In genomic region chr2:131957731-131958222, GRCm38 (mm10) we compare ENCODE assay signal across 14 mouse cellular contexts. TPM values are rescaled to one million over a fixed set of nuclear protein-coding genes. Genes with fewer than 3 reads are reported as not detected.
DNase-seq lines count a peak whose midpoint lies in the region; ATAC-seq and TF ChIP-seq lines count a peak whose summit lies in the region.
"Had no signal": no experiment of that assay in that cellular context is flagged by ENCODE, and none has a peak within 500 bp of the region (broad histone marks: within the 10 kb centered on the region; RNA-seq: fewer than 3 reads in every experiment).

No protein-coding gene starts in this region.

- H3K9me3 ChIP-seq in lung, embryonic 14.5 days (ENCODE audit: low read depth, low read length): no peaks in the 10 kb centered on the region
- H3K9me3 ChIP-seq in lung, postnatal 0 days (ENCODE audit: low read length): no peaks in the 10 kb centered on the region
- no peaks in the 10 kb centered on the region for H3K9me3 ChIP-seq in limb, embryonic 11.5 days (ENCODE audit: control insufficient read depth, low read length)
- H3K9me3 ChIP-seq: intestine, embryonic 15.5 days; liver, embryonic 15.5 days had no signal

- no peaks in the 10 kb centered on the region; the same call in 1 of the 2 replicates for H3K4me1 ChIP-seq in lung, embryonic 14.5 days (ENCODE audit: insufficient read depth)
- H3K4me1 ChIP-seq in lung, postnatal 0 days (ENCODE audit: insufficient read depth, low read depth, low read length): peaks cover 9% of the 10 kb centered on the region; the same call in 1 of the 2 replicates
- H3K4me1 ChIP-seq in limb, embryonic 11.5 days (ENCODE audit: control insufficient read depth, insufficient read depth, low read length): peaks cover 10% of the 10 kb centered on the region

- 41% methylated on average over 9 of the region's 9 CpGs for WGBS in lung, embryonic 14.5 days
- 35% methylated on average over 9 of the region's 9 CpGs for WGBS in lung, postnatal 0 days
- WGBS in limb, embryonic 11.5 days: 57% methylated on average over 9 of the region's 9 CpGs

- no peak overlapping the region for H3K9ac ChIP-seq in lung, embryonic 14.5 days
- H3K9ac ChIP-seq in lung, postnatal 0 days (replicated peaks; ENCODE audit: low read depth): no peak overlapping the region
- no peak overlapping the region for H3K9ac ChIP-seq in limb, embryonic 11.5 days (ENCODE audit: low read length)
- H3K9ac ChIP-seq: intestine, embryonic 15.5 days; liver, embryonic 15.5 days had no signal

- H3K4me2 ChIP-seq in lung, embryonic 14.5 days: no peak overlapping the region
- H3K4me2 ChIP-seq in lung, postnatal 0 days (replicated peaks; ENCODE audit: low read depth, low read length): no peak overlapping the region
- no peak overlapping the region for H3K4me2 ChIP-seq in limb, embryonic 11.5 days (ENCODE audit: low read depth, severe bottlenecking)
- H3K4me2 ChIP-seq: intestine, embryonic 15.5 days; liver, embryonic 15.5 days had no signal

- ATAC-seq in lung, embryonic 14.5 days (ENCODE audit: insufficient read depth): peak; percentile 26; the same call in 1 of the 2 replicates
- no peak for ATAC-seq in lung, postnatal 0 days
- ATAC-seq in granulocyte monocyte progenitor cell, adult 5-6 weeks (replicated peaks; ENCODE audit: poor library complexity, severe bottlenecking): 0 out of 2 replicates have a peak, but pooled peaks have one; percentile 31
- ATAC-seq in limb, embryonic 11.5 days (ENCODE audit: insufficient number of reproducible peaks, low FRiP score, low TSS enrichment, low read depth): no peak
- ATAC-seq: forebrain, embryonic 14.5 days; intestine, embryonic 15.5 days had no signal

- H3K36me3 ChIP-seq in lung, embryonic 14.5 days (ENCODE audit: insufficient read depth): no peaks in the 10 kb centered on the region
- H3K36me3 ChIP-seq in lung, postnatal 0 days (ENCODE audit: insufficient read depth, low read length): no peaks in the 10 kb centered on the region
- H3K36me3 ChIP-seq in limb, embryonic 11.5 days (ENCODE audit: control insufficient read depth, insufficient read depth, low read length): no peaks in the 10 kb centered on the region
- H3K36me3 ChIP-seq: intestine, embryonic 15.5 days; liver, embryonic 15.5 days had no signal

- TF ChIP-seq EP300 in lung, postnatal 0 days (IDR thresholded peaks at IDR 0.05): no peak

- H3K4me3 ChIP-seq in lung, embryonic 14.5 days (ENCODE audit: low read depth, low read length): no peak overlapping the region
- H3K4me3 ChIP-seq in lung, postnatal 0 days (ENCODE audit: low read depth, low read length): no peak overlapping the region
- H3K4me3 ChIP-seq in limb, embryonic 11.5 days (ENCODE audit: low read depth, low read length): no peak overlapping the region
- H3K4me3 ChIP-seq: intestine, embryonic 15.5 days; liver, embryonic 15.5 days had no signal

- no peak for TF ChIP-seq CTCF in lung, embryonic 14.5 days (IDR thresholded peaks at IDR 0.05; ENCODE audit: low read depth)
- TF ChIP-seq CTCF in lung, postnatal 0 days (IDR thresholded peaks at IDR 0.05): no peak

- H3K27ac ChIP-seq in lung, embryonic 14.5 days (ENCODE audit: low read depth): no peak overlapping the region
- no peak overlapping the region for H3K27ac ChIP-seq in lung, postnatal 0 days (ENCODE audit: low read length)
- H3K27ac ChIP-seq in limb, embryonic 11.5 days (replicated peaks; ENCODE audit: low read depth, low read length): no peak overlapping the region
- H3K27ac ChIP-seq: intestine, embryonic 15.5 days; liver, embryonic 15.5 days had no signal

- H3K27me3 ChIP-seq in lung, embryonic 14.5 days (ENCODE audit: insufficient read depth, low read length): peaks cover 13% of the 10 kb centered on the region
- H3K27me3 ChIP-seq in lung, postnatal 0 days (replicated peaks; ENCODE audit: insufficient read depth, low read length): no peaks in the 10 kb centered on the region; the same call in 1 of the 2 replicates
- peaks cover 14% of the 10 kb centered on the region for H3K27me3 ChIP-seq in limb, embryonic 11.5 days (ENCODE audit: control insufficient read depth, insufficient read depth, low read length)

- DNase-seq in adrenal gland, postnatal 10 days: peak; percentile 29
- DNase-seq in adrenal gland, adult 8-10 months: no peak
- peak; percentile 68 for DNase-seq in lung, embryonic 14.5 days
- DNase-seq in lung, postnatal 0 days (ENCODE audit: low spot score): no peak
- peak; percentile 52 for DNase-seq in limb, embryonic 11.5 days (ENCODE audit: low spot score)
- DNase-seq in frontal cortex, adult 2 months (ENCODE audit: extremely low spot score in 1 of 2, low spot score in 1 of 2): no peak
- DNase-seq in cerebellum, adult 11 months: no peak
- DNase-seq: midbrain, embryonic 14.5 days; spleen, adult 18-20 months; thymus, postnatal 36 days had no signal

RNA-seq across cellular contexts. Expression of gene Prnd, which starts 7.1 kb away (rescaled TPM):
- 10 to 100 TPM in 1 of 2 experiments, 1 to 10 TPM in 1; 6.3 to 15.8 TPM for total RNA-seq in adrenal gland, postnatal 10 days (2021)
- total RNA-seq in adrenal gland, adult 8-10 months (2022): 1 to 10 TPM in 1 of 4 experiments, under 1 TPM in 3; 0.29 to 1.1 (median 0.62) TPM
- polyA plus RNA-seq in lung, embryonic 14.5 days (2014; fragmentation: Nextera tagmentation; extraction: Ambion mirVana): 55.8 and 57.3 TPM in 2 replicates
- polyA plus RNA-seq in lung, postnatal 0 days (2015; fragmentation: Nextera tagmentation; extraction: Ambion mirVana): 3.5 and 6.0 TPM in 2 replicates
- not detected in 2 replicates for total RNA-seq in granulocyte monocyte progenitor cell, adult 5-6 weeks (2014; fragmentation: Nextera tagmentation)
- total RNA-seq in granulocyte monocyte progenitor cell, adult 5-6 weeks (2017): not detected in 2 replicates
- 14.6 and 16.0 TPM in 2 replicates for polyA plus RNA-seq in limb, embryonic 11.5 days (2014; fragmentation: Nextera tagmentation; extraction: Ambion mirVana)
- polyA plus RNA-seq in frontal cortex, adult 2 months (2012; rRNA removed): 0.56 and 0.95 TPM in 2 replicates

RNA-seq across cellular contexts. Expression of gene Prn, which starts 48.0 kb away (rescaled TPM):
- not detected for total RNA-seq in adrenal gland, postnatal 10 days (2021)
- not detected for total RNA-seq in adrenal gland, adult 8-10 months (2022)
- polyA plus RNA-seq in lung, embryonic 14.5 days (2014; fragmentation: Nextera tagmentation; extraction: Ambion mirVana): not detected in 2 replicates
- not detected in 2 replicates for polyA plus RNA-seq in lung, postnatal 0 days (2015; fragmentation: Nextera tagmentation; extraction: Ambion mirVana)
- not detected in 2 replicates for total RNA-seq in granulocyte monocyte progenitor cell, adult 5-6 weeks (2014; fragmentation: Nextera tagmentation)
- total RNA-seq in granulocyte monocyte progenitor cell, adult 5-6 weeks (2017): not detected in 2 replicates
- not detected in 2 replicates for polyA plus RNA-seq in limb, embryonic 11.5 days (2014; fragmentation: Nextera tagmentation; extraction: Ambion mirVana)
- not detected in 2 replicates for polyA plus RNA-seq in frontal cortex, adult 2 months (2012; rRNA removed)
- polyA plus RNA-seq: liver, embryonic 15.5 days; midbrain, embryonic 14.5 days had no signal

RNA-seq across cellular contexts. Expression of gene Prnp, which starts 48.0 kb away (rescaled TPM):
- total RNA-seq in adrenal gland, postnatal 10 days (2021): 10 to 100 TPM; 75.0 to 75.3 TPM
- total RNA-seq in adrenal gland, adult 8-10 months (2022): 100 to 1,000 TPM in 3 of 4 experiments, 10 to 100 TPM in 1; 98.3 to 196 (median 146) TPM
- polyA plus RNA-seq in lung, embryonic 14.5 days (2014; fragmentation: Nextera tagmentation; extraction: Ambion mirVana): 31.2 and 32.8 TPM in 2 replicates
- 135 and 142 TPM in 2 replicates for polyA plus RNA-seq in lung, postnatal 0 days (2015; fragmentation: Nextera tagmentation; extraction: Ambion mirVana)
- 1.2 TPM in 1 of 2 replicates, not detected in the other for total RNA-seq in granulocyte monocyte progenitor cell, adult 5-6 weeks (2014; fragmentation: Nextera tagmentation)
- total RNA-seq in granulocyte monocyte progenitor cell, adult 5-6 weeks (2017): 1.6 and 2.9 TPM in 2 replicates
- polyA plus RNA-seq in limb, embryonic 11.5 days (2014; fragmentation: Nextera tagmentation; extraction: Ambion mirVana): 16.6 and 19.3 TPM in 2 replicates
- polyA plus RNA-seq in frontal cortex, adult 2 months (2012; rRNA removed): 648 and 723 TPM in 2 replicates

Comparison
In these comparisons a context has a peak if more than half of its experiments do, and no peak if none do; other contexts are left out.
1. DNase-seq: peak in adrenal gland, postnatal 10 days (single experiment), lung, embryonic 14.5 days (single experiment) and limb, embryonic 11.5 days (single experiment); none in adrenal gland, adult 8-10 months (single experiment), lung, postnatal 0 days (single experiment), frontal cortex, adult 2 months (0 of 2) and cerebellum, adult 11 months (single experiment).
2. ATAC-seq: peak in lung, embryonic 14.5 days (single experiment) and granulocyte monocyte progenitor cell, adult 5-6 weeks (single experiment); none in lung, postnatal 0 days (single experiment) and limb, embryonic 11.5 days (single experiment).